Mouse (Mus musculus) liver, embryonic 12.5 days (tissue): ENCODE results near the gene 4930556J24Rik. TPM values are rescaled to one million over a fixed set of nuclear protein-coding genes. Genes with fewer than 3 reads are reported as not detected.
"Not testable (repeated sequence)": the region's sequence is repeated elsewhere in the genome, so short reads cannot be mapped to it uniquely, and the experiment has no call there.

ENCODE experiments used
- ATAC-seq: fragments of 200-750 bp; cut with Nextera tagmentation; 2 replicates; pipeline ENCODE4 v1.8.0; 2017; ENCODE audit warnings: moderate number of reproducible peaks, mild to moderate bottlenecking, moderate library complexity
- H3K27ac ChIP-seq: fragments of 300-500 bp; sonication (generic); 2 replicates; pipeline ENCODE4 v1.5.1; 2016; ENCODE audit warnings: mild to moderate bottlenecking
- H3K27me3 ChIP-seq: fragments of 300-500 bp; sonication (generic); replicated peaks from 2 replicates; pipeline ENCODE4 v1.6.1; 2016; ENCODE audit warnings: mild to moderate bottlenecking, moderate library complexity
- H3K36me3 ChIP-seq: fragments of 300-500 bp; sonication (generic); 2 replicates; pipeline ENCODE4 v1.6.1; 2016; ENCODE audit warnings: mild to moderate bottlenecking, moderate library complexity
- H3K4me1 ChIP-seq: fragments of 300-500 bp; sonication (generic); 2 replicates; pipeline ENCODE4 v1.6.1; 2016
- H3K4me2 ChIP-seq: fragments of 300-500 bp; sonication (generic); 2 replicates; pipeline ENCODE4 v1.6.1; 2016; ENCODE audit warnings: mild to moderate bottlenecking, moderate library complexity
- H3K4me3 ChIP-seq: fragments of 300-500 bp; sonication (generic); 2 replicates; pipeline ENCODE4 v1.5.1; 2016; ENCODE audit warnings: mild to moderate bottlenecking, moderate library complexity
- H3K9ac ChIP-seq: fragments of 300-500 bp; sonication (generic); 2 replicates; pipeline ENCODE4 v1.6.1; 2016; ENCODE audit warnings: mild to moderate bottlenecking, moderate library complexity
- H3K9me3 ChIP-seq: fragments of 300-500 bp; sonication (generic); replicated peaks from 2 replicates; pipeline ENCODE4 v1.6.1; 2016; ENCODE audit warnings: mild to moderate bottlenecking, moderate library complexity
- WGBS: fragments of 180-500 bp; shearing (Covaris S2); methylation state at CpG from one replicate; pipeline ENCODE4 v1.1.7; 2016; ENCODE audit not compliant: insufficient replicate concordance; 5-methylcytosine and 5-hydroxymethylcytosine counted together
- polyA plus RNA-seq: library from polyadenylated mRNA; unstranded; fragments of >200 nt; fragmentation: Nextera tagmentation; extraction: Ambion mirVana; gene quantifications from 2 replicates; pipeline ENCODE4 v1.2.1, GENCODE M21; 2016

4930556J24Rik gene
- polyA plus RNA-seq, 1 experiment from 2014 or later, result 0.13 TPM

GRCm38 (mm10) chr11:3914109-3914840 is 62.3 kb downstream of the 4930556J24Rik start, which contains the start of gene Slc35e4:
TSS of gene Slc35e4 (minus strand) at chr11:3914664.
- Histone ChIP-seq H3K36me3 (no peaks in the 10 kb centered on the region), H3K9ac (peak within 1 kb of the TSS; percentile 55; the same call in 1 of the 2 replicates), H3K4me1 (peaks cover 22% of the 10 kb centered on the region), H3K27me3 (peaks cover 52% of the 10 kb centered on the region), H3K9me3 (no peaks in the 10 kb centered on the region), H3K27ac (peak within 1 kb of the TSS; percentile 32; the same call in 1 of the 2 replicates), H3K4me2 (peak within 1 kb of the TSS; percentile 88), H3K4me3 (peak within 1 kb of the TSS; percentile 57)
- under 1% methylated on average over 27 of the region's 28 CpGs for WGBS
- peak; percentile 36 for ATAC-seq

DNA sequence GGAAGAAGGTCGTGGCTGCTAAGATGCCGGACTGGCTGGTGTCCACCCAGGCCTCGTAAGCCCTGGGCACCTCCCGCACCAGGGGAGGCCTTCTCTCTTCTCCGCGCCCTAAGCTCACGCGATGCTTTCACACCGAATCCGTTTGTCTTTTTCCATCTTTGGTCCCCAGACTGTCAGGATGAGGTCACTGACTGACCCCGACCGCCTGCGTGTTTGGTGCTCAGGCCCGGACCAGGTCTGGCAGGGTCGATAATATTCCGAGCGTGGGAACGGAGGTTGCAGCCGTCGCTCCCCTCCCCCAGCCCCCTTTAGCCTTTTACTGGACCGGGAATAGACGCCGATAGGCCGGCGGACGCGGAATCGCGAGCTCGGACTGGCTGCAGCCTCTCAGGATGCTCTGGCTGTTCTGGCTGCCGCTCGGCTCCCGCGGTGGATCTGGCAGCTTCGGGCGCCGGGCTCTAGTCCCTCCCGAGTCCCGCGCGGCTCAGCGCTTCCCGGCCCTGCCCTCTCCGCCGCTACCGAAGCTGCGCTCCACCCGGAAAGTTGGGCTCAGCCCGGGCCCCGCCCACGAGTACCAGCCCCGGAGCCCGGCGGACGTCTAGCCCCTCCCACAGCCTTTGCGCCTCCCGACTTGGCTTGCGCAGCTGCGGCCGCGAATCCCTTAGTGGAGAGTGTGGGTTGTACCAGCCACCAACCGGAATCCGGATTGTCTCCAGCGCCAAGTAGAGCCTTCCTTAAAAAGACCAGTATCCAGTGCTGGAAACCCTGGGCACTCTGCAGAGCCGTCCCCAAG is 63.1 kb downstream of the 4930556J24Rik start:
- H3K27ac ChIP-seq, result peak overlapping the region; percentile 32; the same call in 1 of the 2 replicates
- WGBS, result under 1% methylated on average over 65 of the region's 65 CpGs
- H3K27me3 ChIP-seq, result peaks cover 52% of the 10 kb centered on the region
- no peaks in the 10 kb centered on the region for H3K36me3 ChIP-seq
- H3K4me1 ChIP-seq, result peaks cover 22% of the 10 kb centered on the region
- H3K9ac ChIP-seq, result peak overlapping the region; percentile 55; the same call in 1 of the 2 replicates
- no peaks in the 10 kb centered on the region for H3K9me3 ChIP-seq
- H3K4me2 ChIP-seq, result peak overlapping the region; percentile 88
- peak overlapping the region; percentile 57 for H3K4me3 ChIP-seq
- peak; percentile 82 for ATAC-seq

DNA sequence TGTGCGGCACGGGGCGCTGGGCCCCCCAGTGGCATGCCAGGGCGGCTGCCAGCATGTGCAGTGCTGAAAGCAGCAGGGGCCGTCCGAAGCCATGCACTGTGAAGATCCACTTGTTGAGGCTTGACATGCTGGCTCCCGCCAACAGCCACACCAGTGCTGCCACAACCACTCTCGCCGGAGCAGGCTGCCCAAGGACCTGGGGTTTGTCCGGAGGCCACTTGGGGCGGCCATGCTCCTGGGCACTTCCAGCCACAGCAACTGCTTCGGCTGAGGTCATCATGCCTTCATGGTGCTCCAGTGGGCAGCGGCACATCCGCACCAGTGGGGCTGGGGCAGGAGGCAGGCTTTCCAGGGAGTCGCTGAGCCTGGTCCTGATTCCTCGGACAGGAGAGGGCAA is 63.7 kb downstream of the 4930556J24Rik start:
- ATAC-seq, result no peak
- H3K27ac ChIP-seq, result no peak overlapping the region
- H3K27me3 ChIP-seq, result peaks cover 52% of the 10 kb centered on the region

GRCm38 (mm10) chr11:3912100-3912874 is 64.3 kb downstream of the 4930556J24Rik start:
- 36% methylated on average over 19 of the region's 19 CpGs for WGBS
- Histone ChIP-seq H3K27me3 (peaks cover 52% of the 10 kb centered on the region), H3K9ac (no peak overlapping the region), H3K4me1 (peaks cover 22% of the 10 kb centered on the region), H3K9me3 (no peaks in the 10 kb centered on the region), H3K4me3 (peak overlapping the region; percentile 57), H3K27ac (no peak overlapping the region), H3K36me3 (no peaks in the 10 kb centered on the region), H3K4me2 (peak overlapping the region; percentile 88)
- ATAC-seq, result no peak

More for the DNA sequence above, 63.7 kb downstream of the 4930556J24Rik start:
- Histone ChIP-seq H3K4me3 (peak overlapping the region; percentile 57), H3K9ac (no peak overlapping the region), H3K4me1 (peaks cover 22% of the 10 kb centered on the region), H3K9me3 (no peaks in the 10 kb centered on the region), H3K36me3 (no peaks in the 10 kb centered on the region), H3K4me2 (peak overlapping the region; percentile 88)
- WGBS, result 9% methylated on average over 16 of the region's 16 CpGs

GRCm38 (mm10) chr11:3911440-3911839 is 65.1 kb downstream of the 4930556J24Rik start:
- H3K4me3 ChIP-seq, ATAC-seq, H3K36me3 ChIP-seq, H3K9me3 ChIP-seq, H3K27ac ChIP-seq, H3K9ac ChIP-seq, H3K4me2 ChIP-seq: not testable (repeated sequence)
- 60% methylated on average over 6 of the region's 6 CpGs for WGBS
- H3K4me1 ChIP-seq, result peaks cover 22% of the 10 kb centered on the region
- peaks cover 51% of the 10 kb centered on the region for H3K27me3 ChIP-seq

GRCm38 (mm10) chr11:3910513-3911310 is 65.9 kb downstream of the 4930556J24Rik start:
- H3K4me2 ChIP-seq, result no peak overlapping the region
- H3K36me3 ChIP-seq, result no peaks in the 10 kb centered on the region
- 43% methylated on average over 5 of the region's 5 CpGs for WGBS
- no peak overlapping the region for H3K27ac ChIP-seq
- H3K9ac ChIP-seq, result no peak overlapping the region
- H3K4me1 ChIP-seq, result peaks cover 22% of the 10 kb centered on the region
- no peak for ATAC-seq
- no peak overlapping the region for H3K4me3 ChIP-seq
- H3K9me3 ChIP-seq, result no peaks in the 10 kb centered on the region
- peaks cover 45% of the 10 kb centered on the region for H3K27me3 ChIP-seq

DNA sequence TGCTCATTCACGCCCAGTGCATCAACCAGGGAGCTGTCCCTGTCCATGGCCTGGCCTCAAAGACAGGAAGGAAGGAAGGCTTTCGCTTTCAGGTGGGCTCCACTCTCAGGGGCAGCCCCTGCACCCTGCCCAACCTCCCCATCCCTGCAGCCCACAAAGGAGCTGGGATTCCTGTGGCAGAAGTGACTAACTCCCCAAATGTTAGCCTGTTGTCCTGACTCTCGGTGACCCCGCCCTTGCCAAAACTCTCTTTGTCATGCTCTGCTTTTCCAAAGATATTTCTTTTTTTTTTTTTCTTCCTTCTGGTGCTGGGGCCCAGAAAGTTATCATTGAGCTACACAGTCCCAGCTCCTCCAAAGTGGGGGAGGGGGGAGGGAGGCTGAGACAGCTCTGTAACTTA is 67.3 kb downstream of the 4930556J24Rik start:
- no peaks in the 10 kb centered on the region for H3K36me3 ChIP-seq
- no peak overlapping the region for H3K4me2 ChIP-seq
- ATAC-seq, result no peak
- H3K4me3 ChIP-seq, result no peak overlapping the region
- H3K9ac ChIP-seq, result no peak overlapping the region
- no peaks in the 10 kb centered on the region for H3K9me3 ChIP-seq
- peaks cover 36% of the 10 kb centered on the region for H3K27me3 ChIP-seq
- no peak overlapping the region for H3K27ac ChIP-seq
- peaks cover 19% of the 10 kb centered on the region for H3K4me1 ChIP-seq
- WGBS, result 61% methylated on average over 4 of the region's 4 CpGs

DNA sequence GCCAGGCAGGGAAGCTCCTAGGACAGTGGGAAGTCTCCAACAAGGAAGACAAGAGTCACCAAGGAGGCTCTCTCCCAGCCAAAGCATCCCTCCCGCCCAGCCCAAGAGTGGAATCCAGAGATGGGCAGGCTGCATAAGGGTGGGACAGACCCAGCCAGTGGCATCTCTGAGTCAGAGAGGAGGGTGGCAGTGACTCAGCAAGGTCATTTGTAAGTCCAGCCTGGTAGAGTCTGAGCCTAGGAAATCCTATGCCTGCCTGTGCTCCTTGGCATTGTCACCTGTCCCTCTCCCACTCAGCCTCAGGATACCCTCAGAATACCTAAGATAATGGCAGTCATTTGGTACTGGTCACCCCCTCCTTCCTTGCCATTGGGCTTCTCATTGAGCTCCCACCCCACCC is 71.1 kb downstream of the 4930556J24Rik start:
- Histone ChIP-seq H3K4me2 (no peak overlapping the region), H3K27ac (no peak overlapping the region), H3K36me3 (no peaks in the 10 kb centered on the region), H3K27me3 (no peaks in the 10 kb centered on the region), H3K4me3 (no peak overlapping the region), H3K9me3 (no peaks in the 10 kb centered on the region), H3K9ac (no peak overlapping the region), H3K4me1 (no peaks in the 10 kb centered on the region)
- ATAC-seq, result no peak
- 92% methylated on average over 1 of the region's 1 CpGs for WGBS

DNA sequence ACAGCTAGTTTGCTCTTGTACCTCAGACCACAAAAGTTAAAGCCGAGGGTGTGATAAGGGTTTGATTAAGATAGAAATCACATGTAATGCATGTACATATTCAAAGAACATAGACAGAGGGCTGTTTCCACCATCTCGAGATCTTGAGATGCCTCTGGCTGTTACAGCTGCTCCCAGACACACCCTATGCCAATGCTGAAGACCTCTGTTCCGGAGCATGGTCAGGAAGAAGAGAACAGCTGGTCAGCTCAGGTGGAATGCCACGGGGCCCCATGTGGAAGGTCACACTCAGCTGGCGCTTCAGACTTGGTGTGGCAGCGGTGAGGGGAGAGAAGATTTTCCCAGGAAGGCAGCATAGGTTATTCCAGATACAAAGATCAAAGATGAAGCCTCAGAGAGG is 71.9 kb downstream of the 4930556J24Rik start:
- no peaks in the 10 kb centered on the region for H3K4me1 ChIP-seq
- H3K4me2 ChIP-seq, result no peak overlapping the region
- H3K4me3 ChIP-seq, result no peak overlapping the region
- no peaks in the 10 kb centered on the region for H3K27me3 ChIP-seq
- H3K36me3 ChIP-seq, result no peaks in the 10 kb centered on the region
- 69% methylated on average over 6 of the region's 6 CpGs for WGBS
- H3K27ac ChIP-seq, result no peak overlapping the region
- ATAC-seq, result no peak
- H3K9me3 ChIP-seq, result no peaks in the 10 kb centered on the region
- H3K9ac ChIP-seq, result no peak overlapping the region

DNA sequence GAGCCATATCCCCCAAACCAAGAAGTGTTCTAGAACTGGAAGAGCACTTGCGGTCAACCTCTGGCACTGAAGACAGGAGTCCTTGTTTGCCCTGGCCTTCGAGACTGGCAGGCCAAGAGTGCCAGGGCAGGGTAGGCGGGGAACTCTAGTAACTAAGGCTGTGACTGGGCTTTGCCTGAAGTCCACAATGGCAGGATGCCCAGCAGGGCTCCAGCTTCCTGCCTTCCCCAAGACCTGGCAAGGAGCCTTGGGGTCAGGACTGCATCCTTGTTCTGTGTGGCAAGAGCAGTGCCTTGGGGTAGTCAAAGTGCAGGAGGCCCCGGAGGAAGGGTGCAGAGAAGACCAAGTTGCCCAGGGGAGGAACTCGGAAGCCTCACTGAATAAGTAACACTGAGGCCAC is 73.5 kb downstream of the 4930556J24Rik start:
- no peak for ATAC-seq
- Histone ChIP-seq H3K4me1 (no peaks in the 10 kb centered on the region), H3K4me2 (no peak overlapping the region), H3K27me3 (no peaks in the 10 kb centered on the region), H3K36me3 (no peaks in the 10 kb centered on the region), H3K27ac (no peak overlapping the region), H3K4me3 (no peak overlapping the region), H3K9ac (no peak overlapping the region), H3K9me3 (no peaks in the 10 kb centered on the region)
- WGBS, result 67% methylated on average over 5 of the region's 5 CpGs

- Histone ChIP-seq H3K27ac (no peak overlapping the region), H3K4me1 (no peaks in the 10 kb centered on the region), H3K9me3 (no peaks in the 10 kb centered on the region), H3K4me3 (no peak overlapping the region), H3K27me3 (no peaks in the 10 kb centered on the region), H3K36me3 (no peaks in the 10 kb centered on the region), H3K9ac (no peak overlapping the region), H3K4me2 (no peak overlapping the region)
- WGBS, result 79% methylated on average over 3 of the region's 3 CpGs
- no peak for ATAC-seq
These were observed 74.1 kb downstream of the 4930556J24Rik start for GRCm38 (mm10) chr11:3902516-3902915.
